Mouse (Mus musculus) intestine, postnatal 0 days (tissue): ENCODE results near the gene Ccdc58. TPM values are rescaled to one million over a fixed set of nuclear protein-coding genes. Genes with fewer than 3 reads are reported as not detected.
A peak's percentile ranks its signal among the peaks of the same experiment; 100 is the strongest.

Experiments
- ATAC-seq: fragments of 200-750 bp; cut with Nextera tagmentation; 2 replicates; pipeline ENCODE4 v1.8.0; 2017; ENCODE audit warnings: mild to moderate bottlenecking, moderate TSS enrichment, moderate library complexity
- H3K27ac ChIP-seq: fragments of 300-500 bp; sonication (generic); 2 replicates; pipeline ENCODE4 v1.5.1; 2014; ENCODE audit warnings: mild to moderate bottlenecking, low read depth, low read length, moderate library complexity
- H3K27me3 ChIP-seq: fragments of 300-500 bp; sonication (generic); replicated peaks from 2 replicates; pipeline ENCODE4 v1.6.1; 2014; ENCODE audit warnings: low read length, mixed read lengths; ENCODE audit not compliant: control insufficient read depth, insufficient read depth
- H3K36me3 ChIP-seq: fragments of 300-500 bp; sonication (generic); 2 replicates; pipeline ENCODE4 v1.6.1; 2014; ENCODE audit warnings: mild to moderate bottlenecking, moderate library complexity; ENCODE audit not compliant: control insufficient read depth, insufficient read depth
- H3K4me1 ChIP-seq: fragments of 300-500 bp; sonication (generic); replicated peaks from 2 replicates; pipeline ENCODE4 v1.6.1; 2014; ENCODE audit warnings: antibody characterized with exemption, low read length, mixed read lengths; ENCODE audit not compliant: control insufficient read depth, insufficient read depth
- H3K4me2 ChIP-seq: fragments of 300-500 bp; sonication (generic); replicated peaks from 2 replicates; pipeline ENCODE4 v1.6.1; 2014; ENCODE audit warnings: low read depth, mild to moderate bottlenecking, moderate library complexity
- H3K4me3 ChIP-seq: fragments of 300-500 bp; sonication (generic); 2 replicates; pipeline ENCODE4 v1.5.1; 2014; ENCODE audit warnings: low read depth, low read length
- H3K9ac ChIP-seq: fragments of 300-500 bp; sonication (generic); 2 replicates; pipeline ENCODE4 v1.6.1; 2014; ENCODE audit warnings: mild to moderate bottlenecking, low read depth, low read length
- H3K9me3 ChIP-seq: fragments of 300-500 bp; sonication (generic); 2 replicates; pipeline ENCODE4 v1.6.1; 2016; ENCODE audit warnings: mixed run types; ENCODE audit not compliant: control insufficient read depth
- CTCF ChIP-seq: sonication (generic); IDR thresholded peaks from 2 replicates; pipeline ENCODE4 v1.5.1; 2016; ENCODE audit warnings: low read depth, mild to moderate bottlenecking, control low read depth, antibody characterized with exemption, moderate library complexity
- WGBS: fragments of 180-500 bp; shearing (Covaris S2); extraction: QIAGEN DNeasy Blood & Tissue Kit; methylation state at CpG from one replicate; pipeline ENCODE4 v1.1.7; 2014; 5-methylcytosine and 5-hydroxymethylcytosine counted together
- polyA plus RNA-seq: library from polyadenylated mRNA; unstranded; fragments of >200 nt; fragmentation: Nextera tagmentation; extraction: Ambion mirVana; gene quantifications from 2 replicates; pipeline ENCODE4 v1.2.1, GENCODE M21; 2015

Gene Ccdc58
- polyA plus RNA-seq, 1 experiment from 2014 or later: 64.6 TPM

- peak overlapping the region; percentile 89 for H3K4me3 ChIP-seq
- WGBS: 24% methylated on average over 8 of the region's 8 CpGs
- H3K9ac ChIP-seq: peak overlapping the region; percentile 76
- no peaks in the 10 kb centered on the region for H3K9me3 ChIP-seq
- 0 out of 2 replicates have a peak, but pooled peaks cover 6% of the 10 kb centered on the region for H3K4me1 ChIP-seq
- H3K36me3 ChIP-seq: no peaks in the 10 kb centered on the region
- peak overlapping the region; percentile 96 for H3K27ac ChIP-seq
- ATAC-seq: no peak
- TF ChIP-seq CTCF: no peak
- H3K27me3 ChIP-seq: no peaks in the 10 kb centered on the region
- peak overlapping the region; percentile 74 for H3K4me2 ChIP-seq
Observed at GRCm38 (mm10) chr16:36072410-36073011, 1.0 kb downstream of the Ccdc58 start.

GRCm38 (mm10) chr16:36074772-36075171 lies 3.3 kb downstream of the Ccdc58 start:
- ATAC-seq: peak; percentile 62
- Histone ChIP-seq H3K27ac (peak overlapping the region; percentile 87), H3K27me3 (no peaks in the 10 kb centered on the region), H3K4me3 (no peak overlapping the region), H3K4me1 (no peaks in the 10 kb centered on the region), H3K4me2 (peak overlapping the region; percentile 30; the same call in 1 of the 2 replicates), H3K9ac (no peak overlapping the region; the same call in 1 of the 2 replicates), H3K9me3 (no peaks in the 10 kb centered on the region), H3K36me3 (no peaks in the 10 kb centered on the region)
- no peak for TF ChIP-seq CTCF
- WGBS: 40% methylated on average over 3 of the region's 3 CpGs

- Histone ChIP-seq H3K9ac (no peak overlapping the region), H3K9me3 (no peaks in the 10 kb centered on the region), H3K4me3 (no peak overlapping the region), H3K4me1 (no peaks in the 10 kb centered on the region), H3K36me3 (peaks cover 12% of the 10 kb centered on the region), H3K4me2 (no peak overlapping the region), H3K27ac (no peak overlapping the region), H3K27me3 (no peaks in the 10 kb centered on the region)
- TF ChIP-seq CTCF: no peak
- ATAC-seq: no peak
- WGBS: 94% methylated on average over 3 of the region's 3 CpGs
Observed at GRCm38 (mm10) chr16:36079916-36080315, 8.4 kb downstream of the Ccdc58 start.

GRCm38 (mm10) chr16:36087846-36088245 lies 16.4 kb downstream of the Ccdc58 start:
- Histone ChIP-seq H3K9me3 (no peaks in the 10 kb centered on the region), H3K9ac (no peak overlapping the region), H3K27me3 (no peaks in the 10 kb centered on the region), H3K4me1 (no peaks in the 10 kb centered on the region), H3K4me2 (no peak overlapping the region), H3K36me3 (peaks cover 19% of the 10 kb centered on the region), H3K4me3 (no peak overlapping the region), H3K27ac (peak overlapping the region; percentile 93)
- no peak for TF ChIP-seq CTCF
- ATAC-seq: peak; percentile 99
- 23% methylated on average over 4 of the region's 4 CpGs for WGBS

- no peaks in the 10 kb centered on the region for H3K4me1 ChIP-seq
Observed at GRCm38 (mm10) chr16:36089065-36089464, 17.6 kb downstream of the Ccdc58 start.

GRCm38 (mm10) chr16:36089850-36090616 lies 18.5 kb downstream of the Ccdc58 start:
- peak; percentile 64 for TF ChIP-seq CTCF
- peaks cover 7% of the 10 kb centered on the region; the same call in 1 of the 2 replicates for H3K36me3 ChIP-seq
- H3K27ac ChIP-seq: peak overlapping the region; percentile 65
- peak overlapping the region; percentile 1 for H3K4me2 ChIP-seq
- no peak overlapping the region for H3K4me3 ChIP-seq
- 47% methylated on average over 8 of the region's 8 CpGs for WGBS
- H3K4me1 ChIP-seq: no peaks in the 10 kb centered on the region
- H3K9ac ChIP-seq: no peak overlapping the region
- no peaks in the 10 kb centered on the region for H3K9me3 ChIP-seq
- no peak for ATAC-seq
- H3K27me3 ChIP-seq: no peaks in the 10 kb centered on the region

More at GRCm38 (mm10) chr16:36089065-36089464, 17.6 kb downstream of the Ccdc58 start:
- 55% methylated on average over 7 of the region's 7 CpGs for WGBS
- peaks cover 9% of the 10 kb centered on the region; the same call in 1 of the 2 replicates for H3K36me3 ChIP-seq
- H3K27me3 ChIP-seq: no peaks in the 10 kb centered on the region
- peak overlapping the region; percentile 65 for H3K27ac ChIP-seq
- no peak overlapping the region for H3K4me2 ChIP-seq
- no peak for ATAC-seq
- no peak for TF ChIP-seq CTCF
- H3K9ac ChIP-seq: no peak overlapping the region
- no peak overlapping the region for H3K4me3 ChIP-seq
- no peaks in the 10 kb centered on the region for H3K9me3 ChIP-seq
